Mouse (Mus musculus) hindbrain, embryonic 14.5 days (tissue): ENCODE results near the gene Asb17. TPM values are rescaled to one million over a fixed set of nuclear protein-coding genes. Genes with fewer than 3 reads are reported as not detected.
"Not testable (repeated sequence)": the region's sequence is repeated elsewhere in the genome, so short reads cannot be mapped to it uniquely, and the experiment has no call there.

Experiments used
- ATAC-seq: fragments of 200-750 bp; cut with Nextera tagmentation; 2 replicates; pipeline ENCODE4 v1.8.0; 2017; ENCODE audit warnings: moderate number of reproducible peaks, mild to moderate bottlenecking, moderate TSS enrichment, moderate library complexity; ENCODE audit not compliant: low FRiP score
- DNase-seq: peaks from one replicate; pipeline ENCODE4 v3.0.0-alpha.2; 2015; ENCODE audit warnings: low spot score
- H3K27ac ChIP-seq: fragments of 300-500 bp; sonication (generic); 2 replicates; pipeline ENCODE4 v1.5.1; 2014; ENCODE audit warnings: mild to moderate bottlenecking, moderate library complexity
- H3K27me3 ChIP-seq: fragments of 300-500 bp; sonication (generic); 2 replicates; pipeline ENCODE4 v1.6.1; 2014; ENCODE audit warnings: mild to moderate bottlenecking, low read length, mixed read lengths; ENCODE audit not compliant: control insufficient read depth, insufficient read depth
- H3K36me3 ChIP-seq: fragments of 300-500 bp; sonication (generic); replicated peaks from 2 replicates; pipeline ENCODE4 v1.6.1; 2014; ENCODE audit not compliant: control insufficient read depth, insufficient read depth
- H3K4me1 ChIP-seq: fragments of 300-500 bp; sonication (generic); replicated peaks from 2 replicates; pipeline ENCODE4 v1.6.1; 2014; ENCODE audit warnings: antibody characterized with exemption, low read length, mixed read lengths; ENCODE audit not compliant: control insufficient read depth, insufficient read depth
- H3K4me2 ChIP-seq: fragments of 300-500 bp; sonication (generic); replicated peaks from 2 replicates; pipeline ENCODE4 v1.6.1; 2014; ENCODE audit warnings: mild to moderate bottlenecking, moderate library complexity
- H3K4me3 ChIP-seq: fragments of 300-500 bp; sonication (generic); replicated peaks from 2 replicates; pipeline ENCODE4 v1.5.1; 2014; ENCODE audit warnings: mild to moderate bottlenecking, low read length
- H3K9ac ChIP-seq: fragments of 300-500 bp; sonication (generic); 2 replicates; pipeline ENCODE4 v1.6.1; 2014
- H3K9me3 ChIP-seq: fragments of 300-500 bp; sonication (generic); 2 replicates; pipeline ENCODE4 v1.6.1; 2016; ENCODE audit warnings: low read length; ENCODE audit not compliant: control insufficient read depth
- WGBS: fragments of 180-500 bp; shearing (Covaris S2); extraction: QIAGEN DNeasy Blood & Tissue Kit; methylation state at CpG from one replicate; pipeline ENCODE4 v1.1.7; 2014; 5-methylcytosine and 5-hydroxymethylcytosine counted together
- polyA plus RNA-seq: library from polyadenylated mRNA; unstranded; fragments of >200 nt; fragmentation: Nextera tagmentation; extraction: Ambion mirVana; gene quantifications from 2 replicates; pipeline ENCODE4 v1.2.1, GENCODE M21; 2014

Gene Asb17
- polyA plus RNA-seq, 1 experiment from 2014 or later = not detected

DNA sequence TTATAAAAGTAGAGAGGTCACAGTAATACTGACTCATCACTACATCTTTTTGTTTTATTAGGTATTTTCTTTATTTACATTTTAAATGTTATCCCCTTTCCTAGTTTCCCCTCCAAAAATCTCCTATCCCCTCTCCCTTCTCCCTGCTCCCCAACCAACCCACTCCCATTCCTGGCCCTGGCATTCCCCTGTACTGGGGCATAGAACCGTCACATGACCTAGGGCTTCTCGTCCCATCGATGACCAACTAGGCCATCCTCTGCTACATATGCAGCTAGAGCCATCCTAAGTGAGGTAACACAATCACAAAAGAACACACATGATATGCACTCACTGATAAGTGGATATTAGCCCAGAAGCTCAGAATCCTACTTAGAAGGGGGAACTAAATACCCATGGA lies 14.2 kb upstream of the Asb17 start:
- H3K27me3 ChIP-seq, H3K4me2 ChIP-seq, H3K4me3 ChIP-seq, ATAC-seq, H3K36me3 ChIP-seq, H3K9ac ChIP-seq, H3K27ac ChIP-seq, H3K4me1 ChIP-seq, H3K9me3 ChIP-seq, DNase-seq: not testable (repeated sequence)
- WGBS = 98% methylated on average over 3 of the region's 3 CpGs

DNA sequence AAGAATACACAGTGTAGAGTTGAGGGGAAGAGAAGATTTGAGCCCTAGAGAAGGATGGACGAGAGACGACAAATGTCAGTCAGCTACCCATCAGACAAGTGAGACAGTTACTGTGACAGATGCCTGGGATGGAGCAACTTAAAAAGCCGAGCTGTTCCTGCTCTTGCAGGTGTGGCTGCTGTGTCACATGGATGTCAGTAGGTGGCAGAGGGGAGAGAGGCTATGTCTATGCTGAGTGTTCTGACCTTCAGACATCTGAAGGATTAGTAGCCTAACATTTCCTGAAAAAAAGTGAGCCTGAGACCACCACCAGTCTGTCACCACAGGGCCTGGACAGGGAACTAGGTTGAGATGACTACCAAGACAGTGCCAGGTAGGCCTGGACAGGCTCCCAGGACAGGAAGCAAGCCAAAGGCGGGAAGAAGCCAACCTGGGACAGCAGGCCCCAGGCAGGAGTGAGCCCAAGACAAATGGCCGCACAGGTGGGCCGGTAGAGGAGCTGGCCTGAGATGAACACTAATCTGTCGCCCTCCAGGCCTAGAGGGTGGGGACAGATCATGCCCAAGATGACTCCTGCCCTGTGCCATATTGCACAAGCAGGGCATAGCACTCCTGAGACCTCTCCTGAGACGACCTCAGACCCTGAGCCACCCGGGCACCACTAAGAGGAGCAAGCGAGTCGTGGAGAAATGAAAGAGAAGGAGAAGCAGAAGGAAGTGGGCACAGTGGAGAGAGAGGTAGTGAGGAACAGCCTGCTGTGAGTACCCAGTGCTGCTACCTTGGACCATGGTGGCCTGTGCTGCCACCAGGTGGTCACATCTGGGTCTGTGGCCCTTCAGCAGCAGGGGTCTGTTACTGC lies 12.8 kb upstream of the Asb17 start:
- no peak for DNase-seq
- Histone ChIP-seq H3K27ac (no peak overlapping the region), H3K36me3 (no peaks in the 10 kb centered on the region), H3K27me3 (no peaks in the 10 kb centered on the region), H3K4me2 (no peak overlapping the region), H3K9me3 (no peaks in the 10 kb centered on the region), H3K4me3 (no peak overlapping the region), H3K9ac (no peak overlapping the region), H3K4me1 (no peaks in the 10 kb centered on the region)
- 79% methylated on average over 11 of the region's 11 CpGs for WGBS
- ATAC-seq = 0 out of 2 replicates have a peak, but pooled peaks have one; percentile 40

GRCm38 (mm10) chr3:153831873-153832653 lies 11.9 kb upstream of the Asb17 start:
- no peaks in the 10 kb centered on the region for H3K9me3 ChIP-seq
- WGBS = 80% methylated on average over 4 of the region's 4 CpGs
- no peaks in the 10 kb centered on the region for H3K27me3 ChIP-seq
- H3K9ac ChIP-seq = no peak overlapping the region
- no peaks in the 10 kb centered on the region for H3K36me3 ChIP-seq
- no peak overlapping the region for H3K27ac ChIP-seq
- no peaks in the 10 kb centered on the region for H3K4me1 ChIP-seq
- ATAC-seq = no peak
- H3K4me3 ChIP-seq = no peak overlapping the region
- DNase-seq = no peak
- H3K4me2 ChIP-seq = no peak overlapping the region

DNA sequence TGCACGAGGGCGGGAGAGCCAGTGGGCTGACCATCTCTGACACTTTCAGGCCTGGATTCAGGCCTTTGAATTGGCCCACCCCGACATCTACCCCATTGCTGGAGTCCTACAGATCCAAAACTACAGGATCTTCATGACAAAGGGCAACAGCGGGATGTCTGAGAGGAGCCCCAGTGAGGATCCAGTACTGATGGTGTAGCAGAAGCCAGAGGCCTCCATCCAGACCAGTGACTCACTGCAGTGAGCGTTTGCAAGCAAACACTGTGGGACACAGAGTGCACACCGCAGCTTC lies 11.4 kb upstream of the Asb17 start:
- H3K9me3 ChIP-seq = no peaks in the 10 kb centered on the region
- H3K36me3 ChIP-seq = no peaks in the 10 kb centered on the region
- DNase-seq (no peak), ATAC-seq (no peak)
- H3K9ac ChIP-seq = no peak overlapping the region
- H3K4me3 ChIP-seq = no peak overlapping the region
- no peak overlapping the region for H3K4me2 ChIP-seq
- WGBS = 39% methylated on average over 6 of the region's 6 CpGs
- no peaks in the 10 kb centered on the region for H3K4me1 ChIP-seq
- H3K27ac ChIP-seq = no peak overlapping the region
- no peaks in the 10 kb centered on the region for H3K27me3 ChIP-seq

DNA sequence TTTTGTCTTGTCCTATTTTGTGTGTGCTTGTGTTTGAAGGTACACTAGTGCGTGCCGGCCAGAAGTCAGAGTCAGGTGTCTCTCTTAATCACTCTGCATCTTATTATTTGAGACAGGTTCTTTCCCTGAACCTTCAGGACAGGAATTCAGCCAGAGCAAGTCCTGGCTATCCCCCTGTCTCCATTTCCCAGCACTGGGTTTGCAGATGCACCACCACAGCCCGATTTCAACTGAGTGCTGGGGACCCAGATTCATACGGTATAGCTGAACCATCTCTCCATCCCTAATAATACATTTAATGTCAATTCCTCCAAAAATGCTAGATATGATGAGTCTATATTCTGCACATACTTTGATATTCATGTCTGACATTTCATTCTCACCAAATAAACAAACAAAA lies 9.9 kb upstream of the Asb17 start:
- H3K4me1 ChIP-seq = no peaks in the 10 kb centered on the region
- no peaks in the 10 kb centered on the region for H3K9me3 ChIP-seq
- H3K27ac ChIP-seq = no peak overlapping the region
- H3K27me3 ChIP-seq = no peaks in the 10 kb centered on the region
- no peak overlapping the region for H3K4me2 ChIP-seq
- DNase-seq (no peak), ATAC-seq (no peak)
- no peaks in the 10 kb centered on the region for H3K36me3 ChIP-seq
- WGBS = 86% methylated on average over 4 of the region's 4 CpGs
- H3K4me3 ChIP-seq = no peak overlapping the region
- no peak overlapping the region for H3K9ac ChIP-seq

GRCm38 (mm10) chr3:153835455-153836086 lies 8.4 kb upstream of the Asb17 start:
- WGBS = 70% methylated on average over 7 of the region's 7 CpGs
- DNase-seq (peak; percentile 62), ATAC-seq (no peak)
- Histone ChIP-seq H3K9ac (no peak overlapping the region), H3K36me3 (no peaks in the 10 kb centered on the region), H3K4me2 (no peak overlapping the region), H3K27me3 (no peaks in the 10 kb centered on the region), H3K9me3 (no peaks in the 10 kb centered on the region), H3K4me1 (no peaks in the 10 kb centered on the region), H3K4me3 (no peak overlapping the region), H3K27ac (no peak overlapping the region)

- Histone ChIP-seq H3K4me2 (no peak overlapping the region), H3K27ac (no peak overlapping the region), H3K9ac (no peak overlapping the region), H3K4me1 (no peaks in the 10 kb centered on the region), H3K27me3 (no peaks in the 10 kb centered on the region), H3K4me3 (no peak overlapping the region), H3K36me3 (no peaks in the 10 kb centered on the region), H3K9me3 (no peaks in the 10 kb centered on the region)
- WGBS = 88% methylated on average over 3 of the region's 3 CpGs
- no peak for ATAC-seq
- DNase-seq = no peak
Measured at GRCm38 (mm10) chr3:153836316-153836715, 7.7 kb upstream of the Asb17 start.

GRCm38 (mm10) chr3:153837593-153837992 lies 6.4 kb upstream of the Asb17 start:
- ATAC-seq = no peak
- H3K9ac ChIP-seq = no peak overlapping the region
- no peaks in the 10 kb centered on the region for H3K4me1 ChIP-seq
- no peak overlapping the region for H3K4me3 ChIP-seq
- no peaks in the 10 kb centered on the region for H3K36me3 ChIP-seq
- no peaks in the 10 kb centered on the region for H3K9me3 ChIP-seq
- DNase-seq = no peak
- no peak overlapping the region for H3K4me2 ChIP-seq
- no peak overlapping the region for H3K27ac ChIP-seq
- 84% methylated on average over 4 of the region's 4 CpGs for WGBS
- no peaks in the 10 kb centered on the region for H3K27me3 ChIP-seq

GRCm38 (mm10) chr3:153844757-153845156 lies 748 bp downstream of the Asb17 start:
- H3K4me1 ChIP-seq = no peaks in the 10 kb centered on the region
- no peaks in the 10 kb centered on the region for H3K36me3 ChIP-seq
- H3K27ac ChIP-seq = no peak overlapping the region
- no peak overlapping the region for H3K4me2 ChIP-seq
- DNase-seq (no peak), ATAC-seq (no peak)
- 98% methylated on average over 9 of the region's 9 CpGs for WGBS
- no peaks in the 10 kb centered on the region for H3K9me3 ChIP-seq
- H3K27me3 ChIP-seq = no peaks in the 10 kb centered on the region
- H3K4me3 ChIP-seq = no peak overlapping the region
- H3K9ac ChIP-seq = no peak overlapping the region
